ENCODE assay signal across 19 mouse cellular contexts in the genomic region with DNA sequence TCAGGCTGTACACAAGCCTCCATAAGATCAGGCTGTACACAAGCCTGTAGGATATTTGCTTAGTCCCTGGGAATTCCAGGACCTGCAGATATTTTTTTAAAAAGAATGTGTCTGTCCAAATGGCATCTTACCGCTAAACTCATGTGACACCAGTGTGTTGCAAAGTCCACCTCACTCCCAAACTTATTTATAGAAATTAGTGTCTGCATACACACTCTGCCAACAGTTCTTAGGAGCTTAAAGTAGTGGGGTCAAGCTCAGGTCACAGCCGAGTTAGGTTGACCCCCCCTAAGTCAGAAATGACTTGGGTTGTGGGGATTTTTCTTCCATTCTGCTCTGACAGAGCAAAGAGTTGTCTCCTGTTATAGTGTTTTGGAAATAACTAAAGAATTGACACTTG.
DNase-seq lines count a peak whose midpoint lies in the region; ATAC-seq and TF ChIP-seq lines count a peak whose summit lies in the region.
"Had no signal": no experiment of that assay in that cellular context is flagged by ENCODE, and none has a peak within 500 bp of the region (broad histone marks: within the 10 kb centered on the region; RNA-seq: fewer than 3 reads in every experiment).

No protein-coding gene starts in this region.

- peaks cover 3% of the 10 kb centered on the region; the same call in 1 of the 2 replicates for H3K36me3 ChIP-seq in heart, adult 2 months (ENCODE audit: control insufficient read depth, insufficient read depth, low read length)
- no peaks in the 10 kb centered on the region for H3K36me3 ChIP-seq in heart, embryonic 15.5 days
- H3K36me3 ChIP-seq in heart, embryonic 10.5 days: no peaks in the 10 kb centered on the region
- H3K36me3 ChIP-seq: forebrain, embryonic 10.5 days; hindbrain, embryonic 12.5 days; hindbrain, embryonic 15.5 days had no signal

- H3K27ac ChIP-seq in heart, adult 2 months: peak overlapping the region; percentile 60
- no peak overlapping the region for H3K27ac ChIP-seq in heart, embryonic 15.5 days
- no peak overlapping the region for H3K27ac ChIP-seq in heart, embryonic 10.5 days
- H3K27ac ChIP-seq: forebrain, embryonic 10.5 days; forebrain, embryonic 13.5 days; hindbrain, embryonic 12.5 days; hindbrain, embryonic 15.5 days had no signal

- H3K9me3 ChIP-seq in heart, embryonic 15.5 days (replicated peaks): no peaks in the 10 kb centered on the region
- H3K9me3 ChIP-seq in heart, embryonic 10.5 days: no peaks in the 10 kb centered on the region
- H3K9me3 ChIP-seq: forebrain, embryonic 10.5 days; forebrain, embryonic 13.5 days; hindbrain, embryonic 12.5 days; hindbrain, embryonic 15.5 days had no signal

- no peak overlapping the region for H3K4me3 ChIP-seq in heart, adult 2 months
- H3K4me3 ChIP-seq in heart, embryonic 15.5 days: no peak overlapping the region
- no peak overlapping the region for H3K4me3 ChIP-seq in heart, embryonic 10.5 days
- H3K4me3 ChIP-seq: forebrain, embryonic 10.5 days; forebrain, embryonic 13.5 days; hindbrain, embryonic 12.5 days; hindbrain, embryonic 15.5 days had no signal

- DNase-seq in heart, adult 2 months: no peak
- DNase-seq in heart, adult 18-20 months: no peak
- DNase-seq in heart, embryonic 10.5 days (ENCODE audit: low spot score): no peak
- peak; percentile 51 for DNase-seq in skeletal muscle tissue, adult 2 months (ENCODE audit: low read depth, low spot score)
- DNase-seq: adrenal gland, postnatal 10 days; adrenal gland, postnatal 36 days; cerebellum, adult 18-20 months; cerebellum, adult 9-10 months; cerebellum, postnatal 14 days; gastrocnemius, postnatal 25 days; kidney, adult 2 months had no signal

- H3K4me1 ChIP-seq in heart, adult 2 months (ENCODE audit: control insufficient read depth, insufficient read depth, low read length): no peaks in the 10 kb centered on the region; the same call in 1 of the 2 replicates
- H3K4me1 ChIP-seq in heart, embryonic 15.5 days (replicated peaks): peaks cover 11% of the 10 kb centered on the region
- H3K4me1 ChIP-seq in heart, embryonic 10.5 days: no peaks in the 10 kb centered on the region
- H3K4me1 ChIP-seq: forebrain, embryonic 10.5 days; forebrain, embryonic 13.5 days; hindbrain, embryonic 12.5 days; hindbrain, embryonic 15.5 days had no signal

- H3K27me3 ChIP-seq in heart, adult 2 months (ENCODE audit: control insufficient read depth, insufficient read depth, low read length): no peaks in the 10 kb centered on the region
- no peaks in the 10 kb centered on the region for H3K27me3 ChIP-seq in heart, embryonic 15.5 days
- no peaks in the 10 kb centered on the region for H3K27me3 ChIP-seq in heart, embryonic 10.5 days (ENCODE audit: insufficient read depth, poor library complexity, severe bottlenecking)
- H3K27me3 ChIP-seq: forebrain, embryonic 13.5 days; hindbrain, embryonic 12.5 days; hindbrain, embryonic 15.5 days had no signal

- ATAC-seq in heart, embryonic 15.5 days (replicated peaks; ENCODE audit: insufficient number of reproducible peaks, insufficient read depth, low FRiP score, low read depth): 0 out of 2 replicates have a peak, but pooled peaks have one; percentile 50
- peak; percentile 3 for ATAC-seq in CD4-positive, CD25-positive, alpha-beta regulatory T cell, adult 4 months
- ATAC-seq: forebrain, embryonic 13.5 days; forebrain, embryonic 16.5 days; intestine, postnatal 0 days had no signal

- TF ChIP-seq EP300 in heart, adult 2 months (IDR thresholded peaks at IDR 0.05; ENCODE audit: insufficient read depth, low read depth, low read length): no peak

- intact Hi-C loops in heart, adult 2 months (cut with DNase I): loop anchor here (10.0 kb wide), 1 partner anchor 113 kb away; no protein-coding TSS in a partner anchor

- no peak overlapping the region for H3K9ac ChIP-seq in heart, adult 2 months (ENCODE audit: low read depth, low read length)
- H3K9ac ChIP-seq in heart, embryonic 15.5 days: no peak overlapping the region
- H3K9ac ChIP-seq: forebrain, embryonic 13.5 days; hindbrain, embryonic 12.5 days; hindbrain, embryonic 15.5 days had no signal

- no peak for TF ChIP-seq POLR2A in heart, adult 2 months (IDR thresholded peaks at IDR 0.05; ENCODE audit: insufficient read depth, low read depth, low read length)

- H3K79me2 ChIP-seq in heart, adult 2 months (replicated peaks; ENCODE audit: control insufficient read depth, insufficient read depth, low read length): no peaks in the 10 kb centered on the region

- TF ChIP-seq CTCF in heart, adult 2 months (IDR thresholded peaks at IDR 0.05): no peak

- H3K4me2 ChIP-seq in heart, embryonic 15.5 days: no peak overlapping the region
- H3K4me2 ChIP-seq: forebrain, embryonic 13.5 days; hindbrain, embryonic 12.5 days; hindbrain, embryonic 15.5 days had no signal

- 60% methylated on average over 2 of the region's 2 CpGs for WGBS in heart, adult 2 months
- 34% methylated on average over 2 of the region's 2 CpGs for WGBS in heart, embryonic 15.5 days
- WGBS in heart, embryonic 10.5 days: 61% methylated on average over 2 of the region's 2 CpGs
